Mouse (Mus musculus) testis, postnatal 14 days (tissue): ENCODE measurements around the gene Pan3.

ENCODE experiments used
- DNase-seq: peaks from one replicate; pipeline ENCODE4 v3.0.0; 2021; ENCODE audit warnings: low spot score

Pan3 gene

GRCm38 (mm10) chr5:147429535-147430305, at the start of gene Pan3:
Gene Pan3, plus strand, starts transcription at chr5:147430161.
- DNase-seq, result peak; percentile 95

- DNase-seq, result no peak
These were observed 48.6 kb upstream of the Pan3 start for GRCm38 (mm10) chr5:147381396-147381795.

DNA sequence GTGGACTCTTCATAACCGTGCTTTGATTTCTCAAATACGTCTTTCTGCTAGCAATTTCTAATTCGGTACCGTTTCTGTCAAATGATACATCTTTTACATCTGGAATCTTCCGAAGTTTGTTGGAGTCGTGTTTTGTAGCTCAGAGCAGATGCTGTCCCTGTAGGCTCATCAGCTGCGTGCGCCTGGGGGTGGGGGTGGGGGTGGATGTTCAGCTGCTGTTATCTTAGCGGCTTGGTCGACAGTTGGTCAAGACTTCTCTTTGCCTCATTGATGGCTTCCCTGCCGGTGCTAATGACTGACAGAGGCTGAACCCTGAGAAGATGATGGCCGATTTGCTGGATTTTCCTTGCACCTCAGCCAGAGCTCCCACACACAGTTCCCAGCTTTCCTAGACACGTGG, 43.1 kb upstream of the Pan3 start:
- DNase-seq, result no peak

GRCm38 (mm10) chr5:147388376-147389008, 41.5 kb upstream of the Pan3 start:
- DNase-seq, result no peak

GRCm38 (mm10) chr5:147389052-147389451, 40.9 kb upstream of the Pan3 start:
- no peak for DNase-seq

DNA sequence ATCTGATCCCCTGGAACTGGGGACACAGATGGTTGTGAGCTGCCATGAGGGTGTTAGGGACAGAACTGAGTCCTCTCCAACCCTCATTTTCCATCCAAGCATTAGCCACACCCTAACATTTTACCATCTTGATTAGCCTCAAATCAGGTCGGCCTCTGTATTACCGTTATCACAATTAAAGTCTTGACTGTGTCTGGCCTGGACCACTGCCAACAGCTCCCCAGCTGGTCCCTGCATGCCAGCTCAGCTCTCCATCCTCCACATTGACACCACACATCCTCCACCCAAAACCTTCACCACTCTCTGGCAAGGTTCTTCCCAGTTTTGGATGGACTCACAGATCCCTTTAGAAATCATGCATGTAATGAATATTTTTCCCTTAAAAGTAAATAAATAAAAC, 39.2 kb upstream of the Pan3 start:
- no peak for DNase-seq

- no peak for DNase-seq
These were observed 37.2 kb upstream of the Pan3 start for GRCm38 (mm10) chr5:147392667-147393213.

DNA sequence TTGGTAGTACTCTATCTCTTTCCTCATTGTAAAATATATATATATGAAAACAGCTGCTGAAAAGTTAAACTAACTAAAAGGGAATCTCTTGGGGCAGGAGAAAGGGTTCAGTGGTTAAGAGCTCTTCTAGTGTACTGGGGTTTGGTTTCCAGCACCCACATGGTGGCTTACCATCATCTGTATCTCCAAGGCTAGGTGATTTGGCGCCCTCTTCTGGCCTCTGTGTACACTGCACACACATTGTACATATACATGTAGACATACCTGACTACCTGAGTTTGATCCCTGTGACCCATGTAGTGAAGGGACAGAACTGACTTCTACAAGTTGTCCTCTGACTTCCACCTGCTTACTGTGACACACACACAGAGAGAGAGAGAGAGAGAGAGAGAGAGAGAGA, 34.9 kb upstream of the Pan3 start:
- DNase-seq, result peak; percentile 24

GRCm38 (mm10) chr5:147399843-147400504, 30.0 kb upstream of the Pan3 start, which contains the start of gene Flt3:
Gene Flt3, minus strand, starts transcription at chr5:147400489.
- peak; percentile 16 for DNase-seq

- no peak for DNase-seq
These were observed 29.4 kb upstream of the Pan3 start for GRCm38 (mm10) chr5:147400505-147400979.

GRCm38 (mm10) chr5:147401024-147401423, 28.9 kb upstream of the Pan3 start:
- no peak for DNase-seq

DNA sequence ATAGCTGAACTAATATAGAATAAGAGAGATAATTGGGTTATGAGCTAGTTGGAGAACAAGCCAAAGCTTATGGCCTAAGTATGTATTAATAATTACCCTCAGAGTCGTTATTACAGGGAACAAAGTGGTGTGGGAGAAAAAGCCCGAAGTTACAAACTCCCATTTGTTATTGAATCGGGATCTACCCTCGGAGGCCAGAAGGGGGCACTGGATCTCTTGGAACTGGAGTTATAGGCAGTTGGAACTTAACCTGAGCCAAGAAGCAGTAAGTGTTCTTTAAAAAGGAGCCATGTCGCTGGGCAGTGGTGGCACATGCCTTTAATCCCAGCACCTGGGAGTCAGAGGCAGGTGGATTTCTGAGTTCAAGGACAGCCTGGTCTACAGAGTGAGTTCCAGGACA, 27.5 kb upstream of the Pan3 start:
- DNase-seq, result no peak

DNA sequence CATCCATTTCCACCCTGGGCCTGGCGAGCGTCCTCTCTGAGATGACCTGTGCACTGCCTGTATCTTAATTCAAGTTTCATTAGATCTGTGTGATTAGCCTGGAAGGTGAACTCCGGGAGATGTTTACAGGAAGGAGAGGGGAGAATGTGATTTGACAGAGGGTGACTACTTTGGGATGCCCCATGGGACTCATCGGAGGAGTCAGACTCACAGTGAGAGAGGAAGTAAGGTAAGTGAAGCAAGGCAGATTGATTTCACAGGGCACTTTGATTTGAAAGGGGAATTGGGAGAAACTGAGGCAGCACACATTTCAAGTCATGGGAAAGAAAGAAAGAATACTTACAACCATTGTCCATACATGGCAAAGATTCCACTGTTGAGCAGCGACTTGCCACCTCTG, 23.8 kb upstream of the Pan3 start:
- DNase-seq, result no peak

- no peak for DNase-seq
These were observed 21.2 kb upstream of the Pan3 start for GRCm38 (mm10) chr5:147408731-147409130.

DNA sequence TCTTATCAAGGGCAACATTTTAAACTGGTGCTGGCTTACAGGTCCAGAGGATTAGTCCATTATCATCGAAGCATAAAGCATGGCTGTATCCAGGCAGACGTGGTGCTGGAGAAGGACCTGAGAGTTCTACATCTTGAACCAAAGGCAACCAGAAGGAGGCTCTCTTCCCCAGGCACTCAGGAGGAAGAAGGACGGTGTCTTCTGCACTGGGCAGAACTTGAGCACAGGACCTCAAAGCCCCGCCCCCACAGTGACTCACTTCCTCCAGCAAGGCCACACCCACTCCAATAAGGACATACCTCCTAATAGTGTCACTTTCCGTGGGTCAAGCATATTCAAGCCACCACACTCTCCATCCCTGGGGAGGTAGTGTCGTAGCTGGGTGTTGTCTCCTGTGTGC, 19.4 kb upstream of the Pan3 start:
- DNase-seq, result no peak

GRCm38 (mm10) chr5:147417986-147418385, 12.0 kb upstream of the Pan3 start:
- no peak for DNase-seq

GRCm38 (mm10) chr5:147418394-147419121, 11.4 kb upstream of the Pan3 start:
- DNase-seq, result no peak

GRCm38 (mm10) chr5:147423612-147424011, 6.3 kb upstream of the Pan3 start:
- no peak for DNase-seq

DNA sequence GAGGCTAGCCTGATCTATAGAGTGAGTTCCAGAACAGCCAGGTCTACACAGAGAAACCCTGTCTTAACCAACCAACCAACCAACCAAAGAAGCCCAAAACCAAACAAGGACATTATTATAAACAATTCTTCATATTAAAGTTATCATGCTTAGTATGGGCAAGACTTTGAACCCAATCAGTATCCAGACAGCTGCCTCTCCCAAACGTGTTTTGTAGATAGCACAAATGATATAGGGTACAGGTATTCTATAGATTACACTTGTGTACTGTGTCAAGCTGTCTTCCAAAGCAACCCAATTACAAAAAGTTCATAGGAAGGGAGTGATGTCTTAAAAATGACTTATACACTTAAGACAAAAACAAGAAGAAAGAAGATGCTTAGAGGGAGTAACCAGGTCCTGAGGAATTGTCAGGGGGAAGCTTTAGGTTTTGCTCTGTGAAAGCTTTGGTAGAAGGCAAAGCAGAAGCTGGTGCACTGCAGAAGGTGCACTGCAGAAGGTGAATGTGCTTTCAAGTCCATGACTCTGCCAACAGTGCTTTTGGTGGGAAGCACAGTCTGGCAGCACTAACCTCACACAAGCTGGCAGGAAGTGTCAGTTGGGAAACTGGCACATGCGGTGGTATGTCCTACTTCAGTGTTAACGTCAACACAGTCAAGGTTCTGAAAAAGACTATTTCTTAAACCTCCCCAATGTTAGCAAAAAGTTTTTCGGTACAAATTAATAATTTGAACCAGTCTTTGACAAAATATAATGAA, 3.7 kb upstream of the Pan3 start:
- DNase-seq, result no peak

- DNase-seq, result peak; percentile 77
These were observed 487 bp downstream of the Pan3 start for GRCm38 (mm10) chr5:147430361-147430935.
